Mouse (Mus musculus) lung, adult 10 weeks (tissue): ENCODE data around the gene Gm9745. TPM values are rescaled to one million over a fixed set of nuclear protein-coding genes. Genes with fewer than 3 reads are reported as not detected.

Source experiments
- polyA plus RNA-seq: library from polyadenylated mRNA; stranded (reverse); fragments of 350-450 nt; fragmentation: Illumina TruSeq; extraction: RNeasy Lipid Tissue Mini Kit (QIAGEN cat#74804); gene quantifications from one replicate; pipeline ENCODE4 v1.2.3, GENCODE M21; 2014; ENCODE audit warnings: low read depth, low replicate concordance; ENCODE audit not compliant: insufficient read depth

Gene Gm9745
- not detected for polyA plus RNA-seq

DNA sequence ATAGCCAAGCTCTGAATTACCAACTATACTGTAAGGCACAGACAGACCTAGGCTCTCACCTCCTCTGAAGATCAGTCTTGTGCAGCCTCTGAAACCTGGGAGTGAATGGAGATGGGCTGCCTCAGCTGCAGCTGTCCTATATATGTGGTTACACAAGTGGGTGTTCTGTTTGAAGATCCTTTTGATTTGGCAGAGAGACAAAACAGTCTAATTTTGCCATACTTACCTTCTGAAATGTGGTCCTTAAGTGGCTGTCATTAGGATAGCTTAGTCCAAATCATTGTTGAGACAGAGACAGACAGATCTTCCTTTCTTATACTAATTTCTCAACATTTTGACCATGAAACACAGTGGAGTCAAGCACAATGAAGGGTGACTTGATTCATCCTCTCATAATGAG, at the start of gene Gm9745:
Gm9745 (minus strand) TSS at position 101 of the 400 bp plus-strand sequence.

DNA sequence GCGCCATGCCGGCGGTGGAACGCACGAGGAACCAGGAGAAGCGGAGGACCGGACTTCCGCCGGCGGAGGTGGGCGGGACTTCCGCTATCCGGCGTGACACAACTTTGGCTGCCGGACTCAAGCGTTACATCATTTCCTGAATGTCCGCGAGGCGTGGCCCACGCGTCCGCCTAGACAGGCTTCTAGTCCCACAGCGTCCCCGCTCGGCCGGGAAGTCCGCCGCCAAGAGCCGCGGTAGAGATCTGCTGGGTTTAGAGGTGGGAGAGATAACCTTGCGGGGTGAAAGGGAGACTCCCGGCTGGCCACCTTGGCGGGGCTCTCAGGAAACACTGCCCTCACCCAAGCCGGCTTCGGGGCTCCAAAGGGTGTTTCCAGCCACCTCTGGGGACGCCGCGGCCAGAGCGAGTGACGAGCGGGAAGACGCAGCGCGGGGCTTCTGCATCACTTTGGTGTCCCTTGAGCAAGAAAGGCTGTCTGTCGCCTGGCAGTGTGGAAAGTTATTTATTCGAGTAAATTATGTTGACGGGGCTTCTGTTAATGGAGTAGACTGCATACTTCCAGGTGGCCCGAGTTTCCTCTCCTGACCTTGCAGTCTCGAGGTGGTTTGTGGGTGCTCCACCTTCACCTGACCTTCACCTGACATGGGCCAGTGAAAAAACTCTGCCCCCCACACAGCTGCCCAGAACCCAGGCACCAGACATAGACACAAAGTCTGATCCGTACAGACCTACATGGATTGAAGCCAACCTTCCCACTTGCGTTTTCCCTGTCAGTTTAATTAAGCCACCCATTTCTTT, 48.2 kb upstream of the Gm9745 start, which contains the start of gene Gtpbp4:
Gtpbp4 (minus strand) TSS at position 94 of the 797 bp plus-strand sequence.

DNA sequence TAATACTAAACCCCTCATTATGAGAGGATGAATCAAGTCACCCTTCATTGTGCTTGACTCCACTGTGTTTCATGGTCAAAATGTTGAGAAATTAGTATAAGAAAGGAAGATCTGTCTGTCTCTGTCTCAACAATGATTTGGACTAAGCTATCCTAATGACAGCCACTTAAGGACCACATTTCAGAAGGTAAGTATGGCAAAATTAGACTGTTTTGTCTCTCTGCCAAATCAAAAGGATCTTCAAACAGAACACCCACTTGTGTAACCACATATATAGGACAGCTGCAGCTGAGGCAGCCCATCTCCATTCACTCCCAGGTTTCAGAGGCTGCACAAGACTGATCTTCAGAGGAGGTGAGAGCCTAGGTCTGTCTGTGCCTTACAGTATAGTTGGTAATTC, 4.5 kb upstream of the Gm9745 start, which contains the start of gene Idi2:
Idi2 (plus strand) TSS at position 301 of the 400 bp plus-strand sequence.

Other genes with a start within 250 kb of the Gm9745 start
- gene Wdr37, start 76.3 kb downstream of the Gm9745 start, polyA plus RNA-seq = 11.5 TPM
- 58.0 TPM for gene Idi1, start 62.7 kb downstream of the Gm9745 start, polyA plus RNA-seq
- not detected for gene Idi2, start 4.6 kb upstream of the Gm9745 start, polyA plus RNA-seq
- gene Gtpbp4, start 47.9 kb upstream of the Gm9745 start, polyA plus RNA-seq = 22.9 TPM
- gene Larp4b, start 145.7 kb upstream of the Gm9745 start, polyA plus RNA-seq = 18.3 TPM